Mouse (Mus musculus) megakaryocyte, embryonic 14.5 days (primary cell): ENCODE data around the gene G6pc3. TPM values are rescaled to one million over a fixed set of nuclear protein-coding genes. Genes with fewer than 3 reads are reported as not detected.

Experiments
- H3K27me3 ChIP-seq: replicated peaks from 2 replicates; pipeline ENCODE3; 2012; ENCODE audit warnings: inconsistent platforms
- H3K36me3 ChIP-seq: replicated peaks from 2 replicates; pipeline ENCODE3; 2012; ENCODE audit warnings: low read length, inconsistent platforms, mixed read lengths
- H3K4me1 ChIP-seq: 2 replicates; pipeline ENCODE4 v1.6.1; 2012; ENCODE audit warnings: inconsistent platforms
- H3K4me3 ChIP-seq: replicated peaks from 2 replicates; pipeline ENCODE3; 2012; ENCODE audit warnings: moderate library complexity, mild to moderate bottlenecking, inconsistent platforms
- H3K9me3 ChIP-seq: 2 replicates; pipeline ENCODE4 v1.6.1; 2012; ENCODE audit warnings: inconsistent platforms
- FLI1 ChIP-seq: IDR thresholded peaks from 2 replicates; pipeline ENCODE4 v1.6.1; 2012; ENCODE audit warnings: low read length, inconsistent platforms, mixed read lengths
- GATA1 ChIP-seq: IDR thresholded peaks from 3 replicates; pipeline ENCODE4 v1.6.1; 2012; ENCODE audit warnings: mixed read lengths, low read length, inconsistent platforms, borderline replicate concordance
- polyA plus RNA-seq: library from polyadenylated mRNA; stranded (reverse); fragments of >175 nt; gene quantifications from 2 replicates; pipeline ENCODE4 v1.2.3, GENCODE M21; 2012; ENCODE audit warnings: low replicate concordance; ENCODE audit not compliant: insufficient read depth

The G6pc3 gene
- polyA plus RNA-seq: 32.9 and 73.3 TPM in 2 replicates

- Histone ChIP-seq H3K36me3 (peaks cover 30% of the 10 kb centered on the region), H3K4me3 (peak within 1 kb of the TSS; percentile 95), H3K9me3 (no peaks in the 10 kb centered on the region), H3K4me1 (peaks cover 68% of the 10 kb centered on the region), H3K27me3 (no peaks in the 10 kb centered on the region)
- TF ChIP-seq FLI1: no peak
- TF ChIP-seq GATA1: no peak
These were observed at the start of gene G6pc3 for GRCm38 (mm10) chr11:102189461-102190436. Gene G6pc3 (plus strand): TSS chr11:102189620.

GRCm38 (mm10) chr11:102140508-102140907, 48.9 kb upstream of the G6pc3 start:
- H3K4me1 ChIP-seq: peaks cover 23% of the 10 kb centered on the region
- peaks cover 47% of the 10 kb centered on the region for H3K27me3 ChIP-seq
- TF ChIP-seq FLI1 (no peak), GATA1 (no peak)
- no peaks in the 10 kb centered on the region for H3K36me3 ChIP-seq
- no peaks in the 10 kb centered on the region for H3K9me3 ChIP-seq
- H3K4me3 ChIP-seq: no peak overlapping the region

GRCm38 (mm10) chr11:102142355-102142754, 47.1 kb upstream of the G6pc3 start:
- no peaks in the 10 kb centered on the region for H3K36me3 ChIP-seq
- no peak overlapping the region for H3K4me3 ChIP-seq
- TF ChIP-seq GATA1 (no peak), FLI1 (no peak)
- H3K9me3 ChIP-seq: no peaks in the 10 kb centered on the region
- H3K4me1 ChIP-seq: peaks cover 32% of the 10 kb centered on the region
- H3K27me3 ChIP-seq: peaks cover 57% of the 10 kb centered on the region

- H3K4me3 ChIP-seq: peak overlapping the region; percentile 85
- TF ChIP-seq FLI1 (no peak), GATA1 (no peak)
- peaks cover 70% of the 10 kb centered on the region for H3K27me3 ChIP-seq
These were observed 44.4 kb upstream of the G6pc3 start for GRCm38 (mm10) chr11:102144957-102145470.

GRCm38 (mm10) chr11:102145471-102146001, 43.9 kb upstream of the G6pc3 start, which contains the start of gene Nags:
Gene Nags (plus strand): TSS chr11:102145513.
- Histone ChIP-seq H3K9me3 (no peaks in the 10 kb centered on the region), H3K27me3 (peaks cover 70% of the 10 kb centered on the region), H3K4me1 (peaks cover 33% of the 10 kb centered on the region), H3K36me3 (no peaks in the 10 kb centered on the region), H3K4me3 (peak within 1 kb of the TSS; percentile 85)
- TF ChIP-seq FLI1 (no peak), GATA1 (no peak)

More at GRCm38 (mm10) chr11:102144957-102145470, 44.4 kb upstream of the G6pc3 start:
- Histone ChIP-seq H3K9me3 (no peaks in the 10 kb centered on the region), H3K4me1 (peaks cover 33% of the 10 kb centered on the region), H3K36me3 (no peaks in the 10 kb centered on the region)

GRCm38 (mm10) chr11:102146005-102146404, 43.4 kb upstream of the G6pc3 start:
- Histone ChIP-seq H3K27me3 (peaks cover 73% of the 10 kb centered on the region), H3K36me3 (no peaks in the 10 kb centered on the region), H3K9me3 (no peaks in the 10 kb centered on the region), H3K4me3 (peak overlapping the region; percentile 85), H3K4me1 (peaks cover 33% of the 10 kb centered on the region)
- no peak for TF ChIP-seq GATA1
- TF ChIP-seq FLI1: no peak

- Histone ChIP-seq H3K36me3 (no peaks in the 10 kb centered on the region), H3K4me1 (peaks cover 34% of the 10 kb centered on the region), H3K27me3 (peaks cover 73% of the 10 kb centered on the region), H3K4me3 (peak overlapping the region; percentile 65), H3K9me3 (no peaks in the 10 kb centered on the region)
- TF ChIP-seq FLI1: no peak
- no peak for TF ChIP-seq GATA1
These were observed 42.9 kb upstream of the G6pc3 start for GRCm38 (mm10) chr11:102146531-102146930.

GRCm38 (mm10) chr11:102147213-102147989, 42.0 kb upstream of the G6pc3 start:
- peak overlapping the region; percentile 56 for H3K4me3 ChIP-seq
- H3K4me1 ChIP-seq: peaks cover 42% of the 10 kb centered on the region
- no peaks in the 10 kb centered on the region for H3K9me3 ChIP-seq
- H3K36me3 ChIP-seq: peaks cover 2% of the 10 kb centered on the region
- TF ChIP-seq GATA1: no peak
- no peak for TF ChIP-seq FLI1
- peaks cover 71% of the 10 kb centered on the region for H3K27me3 ChIP-seq
